Mouse (Mus musculus) erythroblast, embryonic 14.5 days (primary cell): ENCODE data around the gene Prom2. TPM values are rescaled to one million over a fixed set of nuclear protein-coding genes. Genes with fewer than 3 reads are reported as not detected.

Experiments
- H3K27me3 ChIP-seq: 2 replicates; pipeline ENCODE4 v1.6.1; 2012; ENCODE audit warnings: inconsistent platforms; ENCODE audit not compliant: control insufficient read depth
- H3K36me3 ChIP-seq: 2 replicates; pipeline ENCODE4 v1.6.1; 2012; ENCODE audit warnings: mild to moderate bottlenecking, inconsistent platforms; ENCODE audit not compliant: control insufficient read depth
- H3K4me1 ChIP-seq: 2 replicates; pipeline ENCODE4 v1.6.1; 2012; ENCODE audit warnings: inconsistent platforms; ENCODE audit not compliant: control insufficient read depth
- H3K4me3 ChIP-seq: replicated peaks from 2 replicates; pipeline ENCODE3; 2012; ENCODE audit warnings: moderate library complexity, mild to moderate bottlenecking, inconsistent platforms
- H3K9me3 ChIP-seq: 2 replicates; pipeline ENCODE4 v1.6.1; 2012; ENCODE audit warnings: low read length, inconsistent platforms, mixed read lengths; ENCODE audit not compliant: control insufficient read depth
- GATA1 ChIP-seq: IDR thresholded peaks from 2 replicates; pipeline ENCODE4 v1.6.1; 2012; ENCODE audit warnings: low read length, inconsistent platforms, mixed read lengths
- TAL1 ChIP-seq: IDR thresholded peaks from 3 replicates; pipeline ENCODE4 v1.6.1; 2012; ENCODE audit warnings: low read length, inconsistent platforms, mixed read lengths
- polyA plus RNA-seq: library from polyadenylated mRNA; stranded (reverse); fragments of >175 nt; gene quantifications from 2 replicates; pipeline ENCODE4 v1.2.3, GENCODE M21; 2012

Gene Prom2
- polyA plus RNA-seq, 1 experiment, result not detected

GRCm38 (mm10) chr2:127551078-127551477 is 9.8 kb upstream of the Prom2 start:
- TF ChIP-seq GATA1, result no peak
- TF ChIP-seq TAL1, result no peak
- Histone ChIP-seq H3K9me3 (no peaks in the 10 kb centered on the region), H3K36me3 (no peaks in the 10 kb centered on the region), H3K4me1 (peaks cover 40% of the 10 kb centered on the region), H3K4me3 (no peak overlapping the region), H3K27me3 (no peaks in the 10 kb centered on the region)

- no peak for TF ChIP-seq GATA1
- no peak for TF ChIP-seq TAL1
- no peaks in the 10 kb centered on the region for H3K9me3 ChIP-seq
- H3K4me3 ChIP-seq, result no peak overlapping the region
- no peaks in the 10 kb centered on the region for H3K27me3 ChIP-seq
- no peaks in the 10 kb centered on the region for H3K36me3 ChIP-seq
- H3K4me1 ChIP-seq, result peaks cover 40% of the 10 kb centered on the region
Observed at GRCm38 (mm10) chr2:127550446-127550845, 9.2 kb upstream of the Prom2 start.

- H3K4me3 ChIP-seq, result no peak overlapping the region
- H3K4me1 ChIP-seq, result peaks cover 40% of the 10 kb centered on the region
- no peaks in the 10 kb centered on the region for H3K9me3 ChIP-seq
- no peaks in the 10 kb centered on the region for H3K36me3 ChIP-seq
- no peak for TF ChIP-seq TAL1
- TF ChIP-seq GATA1, result no peak
- H3K27me3 ChIP-seq, result no peaks in the 10 kb centered on the region
Observed at GRCm38 (mm10) chr2:127549711-127550110, 8.4 kb upstream of the Prom2 start.

GRCm38 (mm10) chr2:127548342-127549074 is 7.2 kb upstream of the Prom2 start:
- peaks cover 40% of the 10 kb centered on the region for H3K4me1 ChIP-seq
- no peaks in the 10 kb centered on the region for H3K9me3 ChIP-seq
- peak; percentile 42; the same call in 1 of the 3 replicates for TF ChIP-seq TAL1
- peak; percentile 50 for TF ChIP-seq GATA1
- H3K36me3 ChIP-seq, result no peaks in the 10 kb centered on the region
- no peak overlapping the region for H3K4me3 ChIP-seq
- peaks cover under 1% of the 10 kb centered on the region for H3K27me3 ChIP-seq

GRCm38 (mm10) chr2:127541697-127542096 is 430 bp upstream of the Prom2 start:
- peaks cover 51% of the 10 kb centered on the region for H3K27me3 ChIP-seq
- no peaks in the 10 kb centered on the region for H3K36me3 ChIP-seq
- peaks cover 3% of the 10 kb centered on the region for H3K4me1 ChIP-seq
- no peak overlapping the region for H3K4me3 ChIP-seq
- no peaks in the 10 kb centered on the region for H3K9me3 ChIP-seq
- TF ChIP-seq GATA1 (no peak), TAL1 (no peak)

GRCm38 (mm10) chr2:127539494-127539893 is 1.8 kb downstream of the Prom2 start:
- no peaks in the 10 kb centered on the region for H3K36me3 ChIP-seq
- H3K27me3 ChIP-seq, result peaks cover 51% of the 10 kb centered on the region
- no peaks in the 10 kb centered on the region for H3K4me1 ChIP-seq
- no peak overlapping the region for H3K4me3 ChIP-seq
- TF ChIP-seq TAL1 (no peak), GATA1 (no peak)
- no peaks in the 10 kb centered on the region for H3K9me3 ChIP-seq

- Histone ChIP-seq H3K27me3 (peaks cover 41% of the 10 kb centered on the region), H3K9me3 (no peaks in the 10 kb centered on the region), H3K4me1 (no peaks in the 10 kb centered on the region), H3K36me3 (no peaks in the 10 kb centered on the region), H3K4me3 (no peak overlapping the region)
- TF ChIP-seq GATA1, result no peak
Observed at GRCm38 (mm10) chr2:127537548-127537947, 3.7 kb downstream of the Prom2 start.

GRCm38 (mm10) chr2:127535363-127535762 is 5.9 kb downstream of the Prom2 start:
- H3K27me3 ChIP-seq, result peaks cover 19% of the 10 kb centered on the region
- H3K9me3 ChIP-seq, result no peaks in the 10 kb centered on the region
- H3K36me3 ChIP-seq, result no peaks in the 10 kb centered on the region
- no peaks in the 10 kb centered on the region for H3K4me1 ChIP-seq
- no peak overlapping the region for H3K4me3 ChIP-seq
- no peak for TF ChIP-seq TAL1
- TF ChIP-seq GATA1, result no peak

GRCm38 (mm10) chr2:127532379-127532778 is 8.9 kb downstream of the Prom2 start:
- Histone ChIP-seq H3K9me3 (no peaks in the 10 kb centered on the region), H3K4me3 (no peak overlapping the region), H3K36me3 (no peaks in the 10 kb centered on the region), H3K4me1 (no peaks in the 10 kb centered on the region), H3K27me3 (no peaks in the 10 kb centered on the region)
- TF ChIP-seq TAL1 (no peak), GATA1 (no peak)

GRCm38 (mm10) chr2:127531592-127531991 is 9.7 kb downstream of the Prom2 start:
- no peak overlapping the region for H3K4me3 ChIP-seq
- H3K36me3 ChIP-seq, result no peaks in the 10 kb centered on the region
- no peaks in the 10 kb centered on the region for H3K9me3 ChIP-seq
- H3K27me3 ChIP-seq, result no peaks in the 10 kb centered on the region
- TF ChIP-seq GATA1 (no peak), TAL1 (no peak)
- no peaks in the 10 kb centered on the region for H3K4me1 ChIP-seq
